Mouse (Mus musculus): Measurements from ENCODE around the gene Engase.

Engase gene

DNA sequence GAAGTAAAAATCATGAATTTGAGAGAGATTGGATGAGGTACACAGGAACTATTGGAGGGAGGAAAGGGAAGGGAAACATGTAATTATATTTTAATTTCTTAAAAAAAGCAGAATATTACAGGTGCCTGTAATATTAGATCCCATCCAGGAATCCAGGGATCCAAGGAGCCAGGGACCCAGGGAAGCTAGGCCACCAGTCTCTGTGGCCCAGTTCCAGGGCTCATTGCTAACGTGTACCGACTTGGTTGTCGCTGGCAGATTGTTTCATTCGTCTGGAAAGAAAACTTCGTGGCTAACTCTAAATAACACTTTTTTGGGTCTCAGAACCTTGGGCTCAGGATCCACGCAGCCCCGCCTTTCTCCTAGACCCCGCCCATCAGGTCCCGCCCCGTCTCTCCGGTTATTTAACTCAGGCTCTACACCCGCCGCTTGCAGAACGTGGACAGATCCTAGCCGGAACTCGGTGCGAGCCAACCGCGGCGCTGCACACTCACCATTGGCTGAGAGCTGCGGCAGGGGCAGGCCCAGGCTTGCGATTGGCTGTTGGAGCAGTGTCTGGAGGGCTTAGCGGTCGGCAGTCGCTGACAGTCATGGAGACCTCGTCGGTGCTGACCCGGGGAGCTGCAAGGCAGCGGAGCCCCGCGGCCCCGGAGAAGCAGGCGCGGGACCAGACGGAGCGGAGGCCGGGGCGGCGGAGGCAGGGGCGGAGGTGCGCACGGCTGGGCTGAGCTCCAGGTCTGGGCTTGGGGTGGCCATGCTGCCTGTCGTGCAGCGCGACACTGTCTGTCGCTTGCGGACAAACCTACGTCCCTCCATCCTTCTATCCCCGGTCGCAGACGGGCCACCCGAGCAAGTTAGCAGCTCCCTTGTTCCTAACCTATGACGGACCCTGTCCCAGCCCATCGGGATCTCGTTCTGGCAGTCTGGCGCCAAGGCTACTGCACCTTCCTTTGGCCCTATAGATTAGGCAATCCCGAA is at the start of gene Engase:
Gene Engase, plus strand, starts transcription at position 434 of the 978 bp plus-strand sequence.
- DNase-seq (ENCODE audit: low spot score in 2 of 2): peak; percentile 95 to 96

DNA sequence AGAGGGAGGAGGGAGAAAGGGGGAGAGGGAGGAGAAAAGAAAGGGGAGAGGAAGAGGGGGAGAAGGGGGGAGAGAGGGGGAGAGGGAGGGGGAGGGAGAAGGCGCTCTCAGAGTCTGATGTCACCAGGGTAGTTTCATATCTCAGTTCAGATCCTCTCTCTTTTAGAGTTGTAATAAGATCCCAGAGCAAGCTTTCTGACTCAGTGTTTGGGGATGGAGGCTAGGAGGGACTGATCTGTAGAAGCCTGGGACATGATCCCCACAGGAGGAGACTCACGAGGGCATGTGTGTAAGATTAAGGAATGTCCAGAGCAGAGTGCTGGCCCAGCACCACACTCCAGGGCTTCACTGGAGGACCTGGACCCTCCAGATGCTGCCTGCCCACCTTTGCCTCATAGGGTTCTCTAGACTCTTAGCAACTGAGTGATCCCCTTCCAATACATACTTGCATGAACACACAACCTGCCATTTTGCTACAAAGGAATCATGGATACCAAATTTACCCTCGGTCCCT is 49.3 kb upstream of the Engase start:
- DNase-seq (ENCODE audit: low spot score in 2 of 2): no peak

DNA sequence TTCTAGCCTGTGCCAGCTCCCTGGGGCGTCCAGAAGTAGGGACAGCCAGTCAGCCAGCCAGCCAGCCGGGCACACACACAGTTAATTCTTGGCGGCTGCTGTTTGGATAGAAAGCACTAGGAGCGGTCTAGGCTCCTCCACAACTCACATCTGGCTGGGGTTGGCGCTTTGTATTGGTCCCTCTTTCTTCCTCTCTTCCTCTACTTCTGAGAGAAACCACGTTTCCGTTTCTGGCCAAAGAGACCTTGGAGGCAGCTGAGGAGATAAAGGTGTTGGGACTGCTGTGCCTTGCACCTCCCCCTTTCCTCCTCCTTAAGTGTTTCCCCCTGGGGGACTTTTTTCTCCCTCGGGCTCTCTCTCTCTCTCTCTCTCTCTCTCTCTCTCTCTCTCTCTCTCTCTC is 48.6 kb upstream of the Engase start, which contains the start of gene C1qtnf1:
Gene C1qtnf1, plus strand, starts transcription at position 218 of the 400 bp plus-strand sequence.
- DNase-seq (ENCODE audit: low spot score in 2 of 2): peak in 1 of 2 experiments; percentile 49

DNA sequence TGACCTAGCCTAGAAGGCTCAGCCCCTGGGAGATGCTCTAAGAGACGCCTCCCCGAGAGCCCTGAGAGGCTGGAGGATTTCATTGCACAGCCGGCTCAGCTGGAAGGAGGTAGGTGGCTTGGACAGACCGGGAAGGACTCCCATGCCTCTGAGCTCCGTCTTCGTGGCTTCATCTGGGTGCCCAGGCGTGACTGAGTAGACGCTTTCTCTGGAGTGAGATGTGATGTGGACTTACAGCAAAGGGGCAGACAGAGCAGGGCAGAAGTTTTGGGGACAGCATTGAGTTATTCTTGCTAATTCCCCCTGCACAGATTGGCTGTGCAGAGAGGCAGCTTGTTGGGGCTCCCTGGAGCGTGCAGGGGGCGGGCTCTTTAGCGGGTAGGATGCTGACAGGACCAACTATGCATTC is 48.2 kb upstream of the Engase start:
- DNase-seq (ENCODE audit: low spot score in 2 of 2): peak in 1 of 2 experiments; percentile 52

DNA sequence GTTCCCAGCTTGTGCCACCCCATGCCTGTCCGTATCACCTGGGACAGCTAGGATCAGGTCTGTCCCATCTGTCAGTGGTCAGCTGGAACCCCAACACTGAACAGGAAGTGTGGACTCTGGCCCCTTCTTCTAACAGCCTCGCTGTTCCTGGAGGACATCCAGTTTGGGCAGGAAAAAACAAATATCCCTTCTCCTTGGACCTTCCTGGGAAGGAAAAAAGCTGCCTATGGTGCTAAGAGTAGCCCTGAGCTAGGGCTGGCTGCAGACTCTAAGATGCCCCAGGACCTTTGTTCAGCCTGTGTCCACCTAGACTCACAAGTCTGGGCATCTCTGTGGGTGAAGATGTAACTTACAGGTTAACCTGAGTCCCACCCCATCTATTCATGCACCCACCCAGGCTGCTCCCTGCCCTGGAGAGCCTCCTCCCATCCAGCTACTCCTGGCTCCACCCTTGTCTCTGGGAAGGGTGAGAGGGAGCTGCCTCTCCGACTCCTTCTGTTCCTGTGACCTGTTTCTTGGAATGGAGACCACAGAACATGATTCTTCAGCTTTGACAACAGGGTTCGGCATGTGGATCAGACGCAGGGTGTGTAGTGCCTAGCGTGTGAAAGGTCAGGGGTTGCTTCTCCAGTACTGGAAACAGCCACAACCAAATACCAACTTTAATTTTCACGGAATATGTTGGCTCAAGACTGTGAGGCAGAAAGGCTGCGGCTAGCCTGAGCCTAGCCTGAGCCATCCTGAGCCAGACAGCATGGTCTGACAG is 47.5 kb upstream of the Engase start:
- DNase-seq (ENCODE audit: low spot score in 2 of 2): no peak

DNA sequence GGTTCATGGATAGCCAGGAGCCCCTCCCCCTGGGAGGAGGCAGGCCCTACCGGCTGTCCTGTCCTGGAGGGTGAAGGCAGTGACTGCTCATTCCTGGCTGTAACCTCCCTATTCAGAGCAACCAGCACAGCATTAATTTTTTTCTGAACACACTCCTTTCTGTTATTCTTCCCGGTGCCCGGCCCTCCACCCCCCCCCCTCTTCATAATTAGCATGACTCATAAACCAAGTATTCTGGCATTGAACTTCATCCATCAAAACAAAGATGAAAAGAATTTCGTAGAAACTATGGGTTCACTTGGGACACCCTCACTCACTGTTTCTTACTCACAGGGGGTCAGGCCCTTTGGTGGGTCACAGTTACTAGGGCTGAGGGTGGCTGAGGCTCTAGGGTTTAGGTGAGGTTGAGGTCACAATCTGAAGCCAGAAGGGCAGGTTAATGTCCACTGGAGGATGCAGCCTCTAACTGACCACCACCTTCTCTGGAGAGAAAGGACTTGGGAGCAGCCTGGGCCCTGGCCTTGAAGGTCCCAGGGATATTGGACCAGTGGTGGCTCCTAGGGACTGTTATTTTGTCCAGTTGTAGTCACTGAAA is 46.2 kb upstream of the Engase start:
- no peak for DNase-seq (ENCODE audit: low spot score in 2 of 2)

DNA sequence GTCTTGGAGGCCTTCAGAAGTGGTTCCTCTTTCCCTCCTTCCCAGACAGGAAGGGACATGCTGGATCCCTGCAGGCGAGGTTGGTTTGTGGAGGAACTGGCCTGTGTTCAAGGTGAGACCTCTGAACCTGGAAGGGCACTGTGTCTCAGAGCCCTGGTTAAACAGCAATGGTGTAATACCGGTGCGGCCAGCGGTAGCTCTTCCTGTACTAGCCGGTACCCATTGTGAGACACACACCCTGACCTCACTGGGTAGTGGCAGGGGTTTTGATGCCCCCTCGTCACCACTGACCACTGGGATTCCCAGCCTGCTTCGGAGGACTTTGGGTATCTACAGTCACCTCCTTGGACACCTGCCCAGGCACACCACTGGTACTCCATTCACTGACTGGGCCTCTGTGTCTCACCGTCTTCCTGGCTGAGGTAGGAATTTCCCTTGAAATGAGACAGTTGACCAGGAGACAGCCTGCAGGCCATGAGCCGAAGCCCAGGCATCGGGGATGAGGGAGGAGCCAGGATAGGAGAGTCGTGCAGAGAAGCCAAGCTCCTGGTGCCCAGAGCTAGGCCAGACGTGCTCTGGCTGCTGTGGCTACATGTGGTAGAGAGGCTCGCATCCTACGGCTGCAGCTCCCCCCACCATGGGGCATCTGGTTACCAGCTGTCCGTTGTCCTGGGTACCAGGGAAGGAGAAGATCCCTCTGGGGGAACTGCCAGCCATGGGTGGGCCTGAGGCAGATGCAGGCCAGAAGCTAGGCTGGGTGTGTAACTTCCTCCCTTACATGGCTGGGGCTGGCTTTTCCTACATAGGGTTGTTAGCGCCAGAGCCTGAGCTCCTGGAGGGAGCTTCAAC is 45.3 kb upstream of the Engase start:
- no peak for DNase-seq (ENCODE audit: low spot score in 2 of 2)

DNA sequence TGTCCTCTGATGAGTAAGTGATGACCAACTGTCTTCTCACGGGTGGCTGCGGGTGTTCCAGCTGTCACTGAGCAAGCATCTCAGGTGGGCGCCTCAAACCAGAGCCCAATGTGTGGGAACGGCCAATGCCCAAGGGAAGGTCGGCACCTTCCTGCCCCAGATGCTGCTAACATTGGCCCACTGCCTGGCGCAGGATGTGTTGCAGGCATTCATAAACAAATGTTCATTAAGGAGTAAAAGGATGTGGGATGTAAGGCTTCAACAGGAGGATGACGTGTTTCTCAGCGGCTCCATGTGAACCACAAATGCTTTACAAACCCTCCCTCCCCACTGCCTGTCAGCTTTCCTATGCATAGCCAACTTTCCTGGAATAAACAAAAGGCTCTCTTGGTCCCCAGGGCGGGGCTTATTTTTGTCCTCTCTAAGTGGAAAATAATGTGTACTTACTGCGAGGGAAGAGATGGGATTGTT is 43.2 kb upstream of the Engase start:
- no peak for DNase-seq (ENCODE audit: low spot score in 2 of 2)

DNA sequence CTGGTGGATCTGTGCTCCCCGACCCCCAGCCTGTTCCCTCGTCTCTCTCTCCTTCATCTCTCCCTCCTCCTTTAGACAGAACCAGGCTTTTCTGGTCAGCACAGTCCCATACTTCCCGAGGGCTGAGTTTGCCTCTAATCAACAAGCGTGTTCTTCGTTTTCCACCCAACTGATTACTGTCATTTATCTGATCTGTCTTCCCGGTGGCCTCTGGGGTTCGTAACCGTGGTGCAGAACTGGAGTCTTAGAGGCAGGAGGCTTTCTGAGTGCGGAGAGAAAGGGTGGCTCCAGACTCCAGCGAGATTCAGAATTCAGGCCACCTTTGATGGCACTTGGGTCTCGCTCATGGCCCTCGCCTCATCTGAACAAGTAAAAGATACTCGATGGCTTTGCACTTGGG is 42.5 kb upstream of the Engase start:
- DNase-seq (ENCODE audit: low spot score in 2 of 2): no peak

DNA sequence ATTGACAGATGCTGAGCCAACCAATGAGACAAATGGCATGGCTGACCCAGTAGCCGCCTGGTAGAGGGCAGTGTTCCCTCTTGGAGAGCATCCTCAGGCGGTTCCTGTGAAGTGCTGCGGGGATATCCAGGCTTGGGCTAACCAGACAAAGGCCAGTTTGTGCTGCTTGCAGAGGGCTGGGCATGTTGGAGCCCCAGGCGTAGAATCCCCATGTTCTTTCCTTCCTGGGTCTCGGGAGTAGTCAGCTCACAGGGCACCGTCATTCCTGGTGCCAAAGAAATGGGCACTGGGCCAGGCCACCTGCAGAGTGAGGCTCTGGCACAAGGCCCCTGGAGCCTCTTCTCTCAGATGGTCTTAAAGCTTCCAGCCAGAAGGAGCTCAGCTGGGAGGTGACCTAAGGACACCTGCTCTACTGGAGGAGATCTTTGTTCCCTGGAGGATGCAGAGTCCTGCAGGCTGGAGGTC is 40.1 kb upstream of the Engase start:
- DNase-seq (ENCODE audit: low spot score in 2 of 2): no peak

DNA sequence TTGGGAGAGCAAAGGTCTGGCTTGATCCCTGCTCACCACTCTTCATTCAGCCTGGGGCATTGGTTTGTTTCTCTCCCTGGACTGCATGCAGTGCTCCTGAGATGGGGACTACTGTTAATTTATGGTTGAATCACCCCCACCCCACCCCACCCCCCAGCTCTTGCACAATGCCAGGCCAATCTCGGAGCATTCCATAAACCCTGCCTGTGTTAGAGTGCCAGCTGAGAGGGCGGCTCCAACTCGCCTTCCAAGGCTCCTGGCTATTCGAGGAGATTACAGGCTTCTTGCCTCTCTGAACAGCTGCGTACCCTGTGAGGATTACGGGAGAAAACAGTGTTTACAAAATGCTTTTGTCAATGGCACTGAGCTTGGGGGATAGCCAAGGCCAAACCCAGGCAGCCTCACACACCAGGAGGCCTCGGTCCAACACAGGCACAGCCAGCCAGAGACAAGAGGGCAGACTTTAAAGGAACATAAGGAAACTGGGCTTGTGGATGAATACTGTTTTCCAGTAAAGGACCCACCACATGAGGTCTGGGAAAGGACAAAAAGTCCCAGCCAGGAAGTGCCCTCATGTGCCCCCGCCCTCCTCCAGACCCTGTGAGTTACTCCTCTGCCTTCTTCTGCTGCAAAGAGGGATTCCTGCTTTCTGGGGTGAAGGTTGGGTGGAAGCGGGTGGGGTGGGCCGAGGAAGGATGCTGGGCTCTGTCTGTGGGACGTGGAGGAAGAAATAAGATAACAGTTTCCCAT is 37.8 kb upstream of the Engase start:
- no peak for DNase-seq (ENCODE audit: low spot score in 2 of 2)

DNA sequence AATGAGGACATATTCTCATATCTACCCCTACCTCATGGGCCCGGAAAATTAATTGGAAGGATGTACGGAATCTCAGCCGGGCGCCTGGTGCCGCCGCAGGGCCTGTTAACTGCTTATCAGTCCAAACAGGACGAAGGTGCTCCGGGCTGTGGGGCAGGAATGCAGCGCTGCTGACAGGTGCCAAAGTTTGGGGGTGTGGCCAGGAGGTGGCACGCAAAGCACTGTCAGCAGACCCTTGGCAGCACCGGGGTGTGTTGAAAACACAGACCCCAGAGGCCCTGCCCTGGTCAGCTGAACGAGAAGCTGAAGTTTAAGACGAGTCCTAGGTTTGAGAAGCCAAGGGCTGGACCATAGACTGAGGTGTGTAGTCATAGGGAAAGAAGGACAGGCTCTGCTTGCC is 33.9 kb upstream of the Engase start:
- no peak for DNase-seq (ENCODE audit: low spot score in 2 of 2)

DNA sequence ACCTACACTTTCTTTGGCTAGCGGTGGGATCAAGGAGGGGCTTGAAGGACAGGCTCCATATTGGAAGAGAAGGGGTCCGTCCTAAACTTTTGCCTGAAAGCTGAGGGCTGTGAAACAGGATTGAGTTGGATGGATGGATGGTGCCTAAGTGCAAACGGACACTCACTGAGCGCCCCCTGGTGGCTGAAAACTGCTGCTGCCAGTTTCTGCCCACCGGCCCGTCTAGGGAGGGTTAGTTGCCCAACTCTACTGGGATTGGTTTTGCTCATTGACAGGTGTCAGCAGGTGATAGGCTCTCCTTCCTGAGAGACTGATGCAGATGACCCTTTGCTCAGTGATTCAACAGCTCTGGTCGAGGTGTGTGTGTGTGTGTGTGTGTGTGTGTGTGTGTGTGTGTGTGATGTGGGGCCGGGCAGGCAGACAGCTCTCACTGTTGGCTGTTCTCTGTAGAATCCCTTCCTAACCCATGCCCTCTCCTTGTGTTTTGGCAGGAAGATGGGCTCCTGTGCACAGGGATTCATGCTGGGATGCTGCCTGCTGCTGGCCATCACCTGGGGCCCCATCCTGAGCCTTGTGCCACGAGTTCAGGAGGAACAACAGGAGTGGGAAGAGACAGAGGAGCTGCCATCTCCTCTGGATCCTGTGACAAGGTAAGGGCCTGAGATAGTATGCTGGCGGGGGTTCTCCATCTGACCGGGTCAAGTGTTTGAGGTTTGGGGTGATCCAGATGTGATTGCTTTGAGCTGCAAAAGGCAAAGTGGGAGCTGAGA is 33.2 kb upstream of the Engase start:
- DNase-seq (ENCODE audit: low spot score in 2 of 2): peak; percentile 67 to 83

DNA sequence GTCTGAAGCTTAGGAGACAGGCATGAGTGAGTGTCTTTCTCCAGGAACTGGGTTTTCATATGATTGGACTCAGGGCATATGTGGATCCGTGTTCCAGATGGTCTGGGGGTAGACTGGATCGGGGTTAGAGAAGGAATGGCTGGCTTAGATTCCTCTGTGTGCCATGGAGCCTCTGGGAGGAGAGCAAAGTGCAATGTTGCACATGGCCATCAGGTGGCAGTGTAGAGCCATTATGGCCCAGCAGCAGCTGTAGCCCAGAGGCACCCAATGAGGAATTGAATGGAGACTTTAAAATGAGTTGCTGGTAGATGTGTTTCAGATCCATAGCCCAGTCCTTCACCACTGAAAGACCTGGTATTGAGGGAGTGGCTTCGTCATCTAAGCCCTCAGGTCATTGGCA is 30.8 kb upstream of the Engase start:
- no peak for DNase-seq (ENCODE audit: low spot score in 2 of 2)

DNA sequence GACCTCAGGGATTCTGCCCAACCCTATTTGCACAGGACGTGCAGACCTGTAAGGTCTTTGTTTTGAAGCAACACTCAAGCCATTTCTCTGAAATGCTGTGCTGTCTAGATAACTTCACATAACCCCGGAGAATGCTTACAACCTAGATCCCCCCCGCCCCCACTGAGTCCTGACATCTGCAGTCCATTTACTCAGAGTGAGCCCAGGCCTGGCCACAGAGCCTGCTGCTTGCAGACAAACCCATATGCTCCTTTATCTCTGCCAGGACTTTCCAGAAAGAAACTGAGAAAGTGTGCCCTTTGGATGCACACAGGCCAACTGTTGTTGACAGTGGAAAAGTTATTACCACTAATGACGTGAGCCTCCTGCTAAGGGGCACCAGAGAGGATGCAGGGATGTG is 29.3 kb upstream of the Engase start:
- DNase-seq (ENCODE audit: low spot score in 2 of 2): no peak

DNA sequence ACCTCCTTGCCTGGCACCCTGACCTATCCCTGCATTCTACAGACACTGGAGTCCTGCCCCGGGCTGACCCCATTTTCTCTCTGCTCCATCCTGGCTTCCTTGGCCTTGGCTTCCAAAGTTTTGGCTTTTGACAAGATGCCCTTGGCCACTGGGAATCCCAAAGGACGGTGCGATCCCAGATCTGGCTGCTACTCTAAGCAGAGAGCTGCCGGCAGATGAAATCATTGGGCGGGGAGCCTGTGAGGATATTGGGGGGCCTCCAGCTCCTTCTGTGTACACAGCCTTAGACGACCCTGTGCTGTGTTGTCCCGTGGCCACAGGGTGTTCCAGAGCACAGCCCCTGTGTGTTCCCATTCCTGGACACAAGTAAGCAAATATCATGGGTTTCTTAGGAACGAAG is 28.2 kb upstream of the Engase start:
- no peak for DNase-seq (ENCODE audit: low spot score in 2 of 2)

DNA sequence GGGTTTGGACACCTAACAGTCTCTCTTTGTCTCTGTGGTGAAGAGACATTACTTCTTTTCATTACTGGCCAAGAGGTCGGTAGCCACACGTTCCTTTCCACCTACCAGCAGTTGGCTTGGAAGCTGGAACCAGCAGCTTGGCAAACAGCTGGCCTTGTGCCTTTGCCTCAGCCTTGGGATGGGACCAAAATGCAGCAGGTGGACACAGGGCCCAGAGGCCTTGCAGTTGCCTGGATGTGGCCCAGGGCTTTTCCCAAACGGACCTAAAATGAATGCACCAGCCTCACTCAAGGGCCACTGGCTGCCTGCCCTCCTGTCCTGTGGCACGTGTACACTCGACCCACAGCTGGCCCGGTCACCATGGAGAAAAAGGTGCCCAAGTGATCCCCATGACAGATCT is 25.4 kb upstream of the Engase start:
- DNase-seq (ENCODE audit: low spot score in 2 of 2): no peak

DNA sequence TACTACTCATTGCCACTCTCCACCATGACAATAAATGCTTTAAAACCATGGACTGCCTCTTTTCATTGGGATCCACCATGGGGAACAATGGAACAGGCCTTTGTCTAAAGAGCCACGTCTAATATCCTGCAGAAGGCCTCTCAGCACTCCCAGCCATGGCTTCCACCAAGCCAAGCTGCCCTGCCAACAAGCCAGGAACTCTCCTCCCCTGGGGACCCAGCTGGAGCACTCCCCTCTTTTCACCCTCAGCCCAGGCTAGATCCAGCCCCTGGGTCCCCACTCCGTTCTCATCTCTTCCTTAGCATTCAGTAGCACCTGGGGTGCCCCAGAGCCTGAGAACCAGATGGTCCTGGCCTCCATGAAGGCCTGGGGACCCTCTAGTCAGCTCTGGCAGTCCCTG is 23.7 kb upstream of the Engase start:
- DNase-seq (ENCODE audit: low spot score in 2 of 2): no peak

DNA sequence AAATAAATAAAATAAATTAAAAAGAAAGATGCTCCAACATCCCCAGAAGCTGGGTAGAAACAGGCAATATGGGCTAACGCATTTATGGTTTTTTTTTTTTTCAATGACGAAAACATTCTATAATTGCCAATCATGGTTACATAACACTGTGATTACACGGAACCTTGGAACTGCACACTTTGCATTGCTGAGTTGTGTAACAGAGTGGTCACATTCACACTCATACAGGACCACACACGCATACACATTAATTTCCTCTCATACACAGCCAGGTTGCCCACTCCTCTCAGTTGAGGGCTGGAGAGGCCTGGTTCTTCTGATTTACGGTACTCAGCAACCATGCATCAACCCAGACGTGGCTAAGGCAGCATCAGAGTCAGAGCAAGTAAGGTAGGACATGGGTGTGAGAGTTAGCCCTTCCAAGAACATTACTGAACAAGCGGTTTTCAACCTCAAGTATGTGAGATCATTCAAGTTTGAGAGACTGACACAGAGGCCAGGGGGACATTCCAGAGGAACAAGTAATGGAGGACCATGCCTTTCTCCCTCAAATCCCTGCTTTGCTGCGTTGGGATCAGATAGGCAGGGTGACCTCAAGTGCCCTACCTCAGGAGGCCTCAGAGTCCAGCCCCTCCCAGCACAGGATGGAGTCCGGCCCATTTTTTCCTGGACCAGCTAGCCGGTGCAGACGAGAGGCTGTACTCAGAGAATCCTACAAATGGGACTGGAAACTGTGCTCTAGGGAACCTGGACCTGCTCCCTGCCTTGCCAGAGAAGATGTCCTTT is 22.6 kb upstream of the Engase start:
- DNase-seq (ENCODE audit: low spot score in 2 of 2): no peak
